Comparison of ENCODE assay signal across 26 mouse cellular contexts in the genomic region with DNA sequence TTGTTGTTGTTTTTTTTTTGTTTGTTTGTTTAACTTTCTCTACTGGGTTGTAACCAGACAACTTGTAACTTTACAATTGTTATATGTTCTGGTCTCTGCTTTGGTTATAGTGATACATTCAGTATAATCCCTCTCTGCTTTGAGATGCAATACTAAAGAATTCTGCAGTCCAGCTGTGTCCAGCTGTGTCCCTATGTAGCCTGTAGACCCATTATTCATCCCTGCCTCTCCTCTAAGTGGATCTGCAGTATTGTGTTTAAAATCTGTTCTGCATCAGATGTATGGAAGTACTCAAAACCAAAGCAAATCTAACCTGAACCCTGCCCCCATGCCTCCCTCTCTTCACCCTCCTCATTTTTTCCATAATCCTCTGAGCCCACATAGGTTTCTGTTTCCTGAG.
DNase-seq lines count a peak whose midpoint lies in the region; ATAC-seq and TF ChIP-seq lines count a peak whose summit lies in the region.
"Had no signal": no experiment of that assay in that cellular context is flagged by ENCODE, and none has a peak within 500 bp of the region (broad histone marks: within the 10 kb centered on the region; RNA-seq: fewer than 3 reads in every experiment).

No protein-coding gene starts in this region.

- TF ChIP-seq CTCF in intestine, postnatal 0 days (IDR thresholded peaks at IDR 0.05; ENCODE audit: low read depth) = no peak
- no peak for TF ChIP-seq CTCF in stomach, postnatal 0 days (IDR thresholded peaks at IDR 0.05; ENCODE audit: low read depth)
- TF ChIP-seq CTCF in hindbrain, postnatal 0 days (IDR thresholded peaks at IDR 0.05; ENCODE audit: low read depth) = no peak

- TF ChIP-seq EP300 in stomach, postnatal 0 days (optimal IDR thresholded peaks at IDR 0.05) = no peak

- no peaks in the 10 kb centered on the region for H3K27me3 ChIP-seq in intestine, embryonic 15.5 days (replicated peaks)
- H3K27me3 ChIP-seq in intestine, postnatal 0 days (replicated peaks; ENCODE audit: control insufficient read depth, insufficient read depth, low read length) = no peaks in the 10 kb centered on the region
- H3K27me3 ChIP-seq in stomach, embryonic 14.5 days (ENCODE audit: control insufficient read depth, insufficient read depth, low read length) = no peaks in the 10 kb centered on the region
- H3K27me3 ChIP-seq in stomach, postnatal 0 days (ENCODE audit: control insufficient read depth, insufficient read depth, low read length) = no peaks in the 10 kb centered on the region
- H3K27me3 ChIP-seq in hindbrain, postnatal 0 days (ENCODE audit: insufficient read depth, low read length) = no peaks in the 10 kb centered on the region
- H3K27me3 ChIP-seq: embryonic facial prominence, embryonic 13.5 days; forebrain, embryonic 12.5 days; forebrain, embryonic 15.5 days; heart, embryonic 12.5 days; heart, embryonic 15.5 days had no signal

- H3K27ac ChIP-seq in intestine, embryonic 15.5 days = no peak overlapping the region
- no peak overlapping the region for H3K27ac ChIP-seq in intestine, postnatal 0 days (ENCODE audit: low read depth, low read length)
- peak overlapping the region; percentile 39; the same call in 1 of the 2 replicates for H3K27ac ChIP-seq in stomach, embryonic 14.5 days (ENCODE audit: low read length)
- no peak overlapping the region for H3K27ac ChIP-seq in stomach, postnatal 0 days (replicated peaks)
- H3K27ac ChIP-seq in hindbrain, postnatal 0 days = no peak overlapping the region
- H3K27ac ChIP-seq: embryonic facial prominence, embryonic 10.5 days; embryonic facial prominence, embryonic 13.5 days; forebrain, embryonic 12.5 days; forebrain, embryonic 15.5 days; heart, embryonic 15.5 days; hindbrain, embryonic 10.5 days had no signal

- no peaks in the 10 kb centered on the region for H3K9me3 ChIP-seq in intestine, embryonic 15.5 days
- no peaks in the 10 kb centered on the region for H3K9me3 ChIP-seq in intestine, postnatal 0 days (ENCODE audit: control insufficient read depth)
- no peaks in the 10 kb centered on the region for H3K9me3 ChIP-seq in stomach, embryonic 14.5 days (ENCODE audit: control insufficient read depth, low read depth, low read length)
- H3K9me3 ChIP-seq in stomach, postnatal 0 days (ENCODE audit: control insufficient read depth, low read length) = no peaks in the 10 kb centered on the region
- H3K9me3 ChIP-seq in hindbrain, postnatal 0 days (ENCODE audit: low read length) = no peaks in the 10 kb centered on the region
- H3K9me3 ChIP-seq: embryonic facial prominence, embryonic 10.5 days; embryonic facial prominence, embryonic 13.5 days; forebrain, embryonic 12.5 days; forebrain, embryonic 15.5 days; heart, embryonic 12.5 days; heart, embryonic 15.5 days; hindbrain, embryonic 10.5 days had no signal

- no peaks in the 10 kb centered on the region for H3K36me3 ChIP-seq in intestine, embryonic 15.5 days
- no peaks in the 10 kb centered on the region for H3K36me3 ChIP-seq in intestine, postnatal 0 days (ENCODE audit: control insufficient read depth, insufficient read depth)
- no peaks in the 10 kb centered on the region for H3K36me3 ChIP-seq in stomach, embryonic 14.5 days (ENCODE audit: control insufficient read depth, insufficient read depth, low read length)
- no peaks in the 10 kb centered on the region for H3K36me3 ChIP-seq in stomach, postnatal 0 days (ENCODE audit: control insufficient read depth, insufficient read depth, low read length)
- H3K36me3 ChIP-seq in hindbrain, postnatal 0 days (ENCODE audit: insufficient read depth, low read length) = no peaks in the 10 kb centered on the region
- H3K36me3 ChIP-seq: embryonic facial prominence, embryonic 10.5 days; embryonic facial prominence, embryonic 13.5 days; forebrain, embryonic 12.5 days; forebrain, embryonic 15.5 days; heart, embryonic 12.5 days; heart, embryonic 15.5 days; hindbrain, embryonic 10.5 days had no signal

- no peak overlapping the region for H3K4me3 ChIP-seq in intestine, embryonic 15.5 days (replicated peaks)
- no peak overlapping the region for H3K4me3 ChIP-seq in intestine, postnatal 0 days (ENCODE audit: low read depth, low read length)
- no peak overlapping the region for H3K4me3 ChIP-seq in stomach, embryonic 14.5 days (ENCODE audit: low read depth, low read length)
- no peak overlapping the region for H3K4me3 ChIP-seq in stomach, postnatal 0 days (ENCODE audit: low read depth, low read length)
- H3K4me3 ChIP-seq in hindbrain, postnatal 0 days (ENCODE audit: low read length) = no peak overlapping the region
- H3K4me3 ChIP-seq: embryonic facial prominence, embryonic 10.5 days; embryonic facial prominence, embryonic 13.5 days; erythroblast, embryonic 14.5 days; forebrain, embryonic 12.5 days; forebrain, embryonic 15.5 days; heart, embryonic 12.5 days; heart, embryonic 15.5 days; hindbrain, embryonic 10.5 days had no signal

- DNase-seq in kidney, postnatal 4 days = peak; percentile 34 to 36
- no peak for DNase-seq in kidney, postnatal 14 days
- no peak for DNase-seq in stomach, postnatal 0 days (ENCODE audit: low spot score)
- DNase-seq in hindbrain, postnatal 0 days (ENCODE audit: low spot score) = no peak
- DNase-seq: adrenal gland, adult 8-10 months; adrenal gland, postnatal 25 days; cerebellum, adult 11-12 months; cerebellum, adult 8-10 months; cerebellum, postnatal 10 days; cerebellum, postnatal 36 days; embryo, embryonic 11 days; gastrocnemius, postnatal 25 days; heart, adult 18-20 months; heart, postnatal 36 days had no signal

- H3K4me1 ChIP-seq in intestine, embryonic 15.5 days (replicated peaks) = no peaks in the 10 kb centered on the region
- no peaks in the 10 kb centered on the region for H3K4me1 ChIP-seq in intestine, postnatal 0 days (replicated peaks; ENCODE audit: control insufficient read depth, insufficient read depth, low read length)
- H3K4me1 ChIP-seq in stomach, embryonic 14.5 days (ENCODE audit: control insufficient read depth, insufficient read depth, low read length) = peaks cover 6% of the 10 kb centered on the region; the same call in 1 of the 2 replicates
- no peaks in the 10 kb centered on the region for H3K4me1 ChIP-seq in stomach, postnatal 0 days (replicated peaks; ENCODE audit: control insufficient read depth, insufficient read depth)
- H3K4me1 ChIP-seq in hindbrain, postnatal 0 days (ENCODE audit: insufficient read depth, low read length) = no peaks in the 10 kb centered on the region
- H3K4me1 ChIP-seq: embryonic facial prominence, embryonic 10.5 days; embryonic facial prominence, embryonic 13.5 days; forebrain, embryonic 12.5 days; forebrain, embryonic 15.5 days; heart, embryonic 12.5 days; heart, embryonic 15.5 days; hindbrain, embryonic 10.5 days had no signal

- H3K9ac ChIP-seq in intestine, embryonic 15.5 days = no peak overlapping the region
- H3K9ac ChIP-seq in intestine, postnatal 0 days (ENCODE audit: low read depth, low read length) = no peak overlapping the region
- no peak overlapping the region for H3K9ac ChIP-seq in stomach, embryonic 14.5 days (replicated peaks; ENCODE audit: low read depth, low read length)
- no peak overlapping the region for H3K9ac ChIP-seq in stomach, postnatal 0 days (ENCODE audit: low read length)
- H3K9ac ChIP-seq in hindbrain, postnatal 0 days (replicated peaks; ENCODE audit: low read length) = no peak overlapping the region
- H3K9ac ChIP-seq: embryonic facial prominence, embryonic 13.5 days; forebrain, embryonic 12.5 days; forebrain, embryonic 15.5 days; heart, embryonic 12.5 days; heart, embryonic 15.5 days had no signal

- H3K4me2 ChIP-seq in intestine, embryonic 15.5 days (replicated peaks) = no peak overlapping the region
- no peak overlapping the region for H3K4me2 ChIP-seq in intestine, postnatal 0 days (replicated peaks; ENCODE audit: low read depth)
- H3K4me2 ChIP-seq in stomach, embryonic 14.5 days (replicated peaks; ENCODE audit: low read depth, low read length) = no peak overlapping the region
- no peak overlapping the region for H3K4me2 ChIP-seq in stomach, postnatal 0 days (replicated peaks; ENCODE audit: low read depth)
- H3K4me2 ChIP-seq in hindbrain, postnatal 0 days (ENCODE audit: low read depth, low read length) = no peak overlapping the region
- H3K4me2 ChIP-seq: embryonic facial prominence, embryonic 13.5 days; forebrain, embryonic 12.5 days; forebrain, embryonic 15.5 days; heart, embryonic 12.5 days; heart, embryonic 15.5 days had no signal

- ATAC-seq in intestine, embryonic 15.5 days = peak; percentile 78; the same call in 1 of the 2 replicates
- no peak for ATAC-seq in intestine, postnatal 0 days
- peak; percentile 76; the same call in 1 of the 2 replicates for ATAC-seq in stomach, embryonic 14.5 days (ENCODE audit: insufficient number of reproducible peaks, insufficient read depth, low FRiP score, low read depth)
- no peak for ATAC-seq in stomach, postnatal 0 days (ENCODE audit: low FRiP score, low TSS enrichment)
- ATAC-seq in hindbrain, postnatal 0 days = no peak
- ATAC-seq: activated CD4-positive, CD25-positive, alpha-beta regulatory T cell, adult 4 months; forebrain, embryonic 15.5 days had no signal

Comparison
In these comparisons a context has a peak if more than half of its experiments do, and no peak if none do; other contexts are left out.
1. ATAC-seq: peak in intestine, embryonic 15.5 days (single experiment) and stomach, embryonic 14.5 days (single experiment); none in intestine, postnatal 0 days (single experiment), stomach, postnatal 0 days (single experiment) and hindbrain, postnatal 0 days (single experiment).
2. DNase-seq: peak in kidney, postnatal 4 days (2 of 2); none in kidney, postnatal 14 days (single experiment), stomach, postnatal 0 days (single experiment) and hindbrain, postnatal 0 days (single experiment).